Mouse (Mus musculus): ENCODE measurements around the gene Siglec1.
"Not testable (repeated sequence)": the region's sequence is repeated elsewhere in the genome, so short reads cannot be mapped to it uniquely, and the experiment has no call there.

Gene Siglec1

DNA sequence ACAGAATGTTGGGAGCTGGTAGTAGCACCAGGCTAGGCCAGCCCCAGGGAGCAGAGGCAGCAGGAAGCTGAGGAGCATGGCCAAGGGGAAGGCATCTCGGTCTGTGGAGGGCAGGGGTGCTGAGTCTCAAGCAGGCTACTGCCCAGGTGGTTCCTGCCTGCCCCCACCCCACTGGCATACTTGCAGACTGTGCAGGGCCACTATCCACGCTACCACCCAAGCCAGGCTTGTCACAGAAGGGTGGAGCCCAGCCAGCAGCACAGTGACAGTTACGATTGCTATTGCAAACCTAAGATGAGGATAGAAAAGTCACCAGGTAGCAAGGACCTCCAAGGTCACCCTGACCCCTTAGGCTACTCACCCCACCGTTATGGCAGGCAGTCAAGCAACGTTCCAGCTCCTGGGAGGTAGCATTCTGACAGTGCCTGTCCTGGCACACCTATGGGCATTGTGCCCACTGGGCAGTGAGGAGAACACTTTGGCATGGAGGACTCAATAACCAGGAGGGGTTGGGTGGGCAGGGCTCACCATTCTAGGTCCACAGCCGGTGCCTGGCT is 33.6 kb downstream of the Siglec1 start:
- no peak for DNase-seq (ENCODE audit: low read depth, low spot score)

DNA sequence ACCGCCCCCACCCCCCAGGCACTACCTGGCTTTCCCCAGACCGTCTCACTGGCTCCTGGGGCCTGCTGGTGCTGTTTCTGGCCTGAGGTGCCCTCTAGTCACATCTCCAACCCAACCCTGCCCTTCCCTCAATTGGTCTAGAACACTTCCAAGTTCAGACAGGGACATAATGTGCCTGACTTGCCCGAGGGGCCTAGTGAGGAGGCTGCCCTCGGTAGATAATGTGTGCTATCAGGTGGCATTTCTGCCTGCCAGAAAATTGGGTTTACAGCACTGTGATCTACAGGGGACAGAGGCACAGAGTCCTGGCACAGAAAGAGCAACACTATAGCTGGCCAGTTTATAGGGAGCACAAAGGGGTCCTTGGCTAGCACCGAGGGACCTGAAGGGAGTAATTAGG is 34.5 kb downstream of the Siglec1 start:
- DNase-seq (ENCODE audit: low read depth, low spot score) = no peak

DNA sequence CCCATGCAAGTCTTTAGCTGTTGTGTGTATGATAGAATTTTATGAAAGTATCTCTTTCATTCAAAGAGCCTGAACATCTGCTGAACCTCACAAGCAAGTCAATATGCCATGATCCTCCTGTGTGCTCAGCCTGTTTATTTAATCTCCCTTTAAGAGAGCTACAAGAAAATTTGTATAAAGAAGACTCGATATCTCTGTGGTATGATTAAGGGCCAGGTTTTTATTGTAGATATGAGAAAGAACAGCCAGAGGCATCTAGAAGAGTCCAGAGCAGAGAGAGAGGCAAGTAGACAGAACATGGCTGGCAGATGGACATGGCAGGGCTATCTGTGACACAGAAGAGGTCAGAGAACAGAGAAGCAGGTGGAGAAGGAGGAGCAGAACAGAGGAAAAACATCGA is 40.5 kb downstream of the Siglec1 start:
- DNase-seq (ENCODE audit: low read depth, low spot score) = no peak

GRCm38 (mm10) chr2:131044989-131045720 is 41.4 kb downstream of the Siglec1 start:
- DNase-seq (ENCODE audit: low read depth, low spot score) = no peak

- DNase-seq (ENCODE audit: low read depth, low spot score) = no peak
Measured at GRCm38 (mm10) chr2:131044354-131044852, 42.2 kb downstream of the Siglec1 start.

- DNase-seq (ENCODE audit: low read depth, low spot score) = no peak
Measured at GRCm38 (mm10) chr2:131042988-131043387, 43.6 kb downstream of the Siglec1 start, which contains the start of gene Gfra4. Gene Gfra4 (minus strand): TSS chr2:131043088.

DNA sequence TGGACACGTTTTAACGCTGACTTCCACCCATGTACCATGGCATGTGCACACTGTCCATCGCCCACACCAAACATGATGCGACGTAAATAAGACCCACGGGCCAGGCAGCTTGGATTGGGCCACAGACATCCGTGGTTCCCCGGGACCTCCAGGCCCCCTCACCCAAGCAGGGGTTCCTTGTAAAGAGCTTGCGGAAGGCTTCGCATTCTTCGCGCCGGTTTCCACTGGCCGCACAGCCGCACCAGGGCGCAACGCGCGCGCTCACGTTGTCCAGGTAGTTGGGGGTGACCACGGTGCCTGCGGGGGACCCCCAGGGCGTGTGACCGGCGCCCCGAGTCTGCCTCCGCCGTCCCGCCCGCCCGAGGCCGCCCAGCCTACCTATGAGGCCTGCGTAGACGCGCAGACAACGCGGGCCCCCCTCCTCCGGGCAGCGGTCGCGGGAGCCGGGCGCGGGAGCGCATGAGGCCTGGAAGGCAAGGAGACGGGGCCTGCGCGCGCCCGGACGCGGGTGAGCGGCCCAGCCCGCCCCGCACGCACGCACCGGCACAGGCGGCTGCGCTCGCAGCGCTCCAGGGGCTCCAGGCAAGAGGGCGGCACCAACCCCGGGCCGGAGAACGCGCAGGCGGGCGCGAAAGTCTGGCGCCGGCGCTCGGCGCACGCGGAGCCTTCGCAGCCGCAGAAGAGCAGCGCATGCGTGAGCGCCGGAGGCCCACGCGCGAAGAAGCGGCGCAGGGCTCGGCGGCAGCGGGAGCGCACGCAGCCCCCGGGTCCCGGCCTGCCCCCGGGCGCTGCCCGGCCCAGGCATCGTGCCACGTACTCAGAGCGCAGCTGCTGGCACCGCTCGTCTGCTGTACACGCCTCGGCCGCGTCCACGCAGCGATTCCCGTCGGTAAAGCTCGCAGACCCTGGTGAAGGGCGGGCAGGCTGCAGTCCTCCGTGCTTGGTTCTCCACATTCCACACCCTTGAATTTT is 45.4 kb downstream of the Siglec1 start:
- no peak for DNase-seq (ENCODE audit: low read depth, low spot score)

GRCm38 (mm10) chr2:131038675-131039074 is 47.9 kb downstream of the Siglec1 start:
- no peak for DNase-seq (ENCODE audit: low read depth, low spot score)

DNA sequence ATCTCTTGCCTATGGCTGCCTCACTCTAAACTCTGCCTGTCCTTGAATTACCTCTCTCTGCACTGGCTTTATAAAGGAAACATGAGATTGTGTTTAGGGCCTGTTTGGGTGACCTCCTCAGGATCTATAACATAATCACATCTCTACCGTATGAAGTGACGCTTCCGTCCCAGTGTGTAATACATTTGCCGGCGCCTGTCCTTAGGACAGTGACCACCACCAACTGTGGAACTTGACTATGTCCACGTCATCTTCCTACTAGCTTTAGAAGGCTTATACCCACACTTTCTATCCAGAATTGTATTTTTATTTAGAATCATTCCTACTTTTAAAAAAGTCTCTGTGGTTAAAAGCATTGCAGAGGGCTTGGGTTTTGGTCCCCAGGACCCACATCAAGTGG is 48.4 kb downstream of the Siglec1 start:
- DNase-seq (ENCODE audit: low read depth, low spot score) = no peak

- peak; percentile 82 for DNase-seq (ENCODE audit: low read depth, low spot score)
Measured at GRCm38 (mm10) chr2:131037226-131037990, 49.2 kb downstream of the Siglec1 start.

DNA sequence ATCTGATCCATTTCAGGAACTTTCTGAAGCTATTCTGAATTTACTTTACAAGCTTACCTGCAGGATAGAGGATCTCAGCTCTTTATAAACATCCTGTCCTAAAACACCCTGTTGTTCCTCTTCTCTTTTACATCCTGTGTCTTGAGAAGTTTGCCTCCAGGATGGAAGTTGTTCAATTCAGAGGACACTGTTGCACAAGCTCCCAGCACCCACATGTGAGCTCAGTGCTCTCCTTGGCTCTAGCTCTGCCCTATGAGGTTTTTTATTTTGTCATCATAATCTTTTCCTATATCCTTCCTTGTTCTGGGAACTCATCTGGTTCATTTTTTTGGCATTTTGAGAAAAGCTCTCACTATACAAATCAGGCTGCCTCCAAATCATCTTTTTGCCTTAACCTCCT is 49.8 kb downstream of the Siglec1 start:
- peak; percentile 22 for DNase-seq (ENCODE audit: low read depth, low spot score)

GRCm38 (mm10) chr2:131036343-131036742 is 50.2 kb downstream of the Siglec1 start:
- no peak for DNase-seq (ENCODE audit: low read depth, low spot score)

- not testable (repeated sequence) for DNase-seq (ENCODE audit: low read depth, low spot score)
Measured at GRCm38 (mm10) chr2:131031406-131031805, 55.2 kb downstream of the Siglec1 start.

GRCm38 (mm10) chr2:131030998-131031397 is 55.6 kb downstream of the Siglec1 start:
- no peak for DNase-seq (ENCODE audit: low read depth, low spot score)

- DNase-seq (ENCODE audit: low read depth, low spot score) = no peak
Measured at GRCm38 (mm10) chr2:131030561-131030960, 56.0 kb downstream of the Siglec1 start.

DNA sequence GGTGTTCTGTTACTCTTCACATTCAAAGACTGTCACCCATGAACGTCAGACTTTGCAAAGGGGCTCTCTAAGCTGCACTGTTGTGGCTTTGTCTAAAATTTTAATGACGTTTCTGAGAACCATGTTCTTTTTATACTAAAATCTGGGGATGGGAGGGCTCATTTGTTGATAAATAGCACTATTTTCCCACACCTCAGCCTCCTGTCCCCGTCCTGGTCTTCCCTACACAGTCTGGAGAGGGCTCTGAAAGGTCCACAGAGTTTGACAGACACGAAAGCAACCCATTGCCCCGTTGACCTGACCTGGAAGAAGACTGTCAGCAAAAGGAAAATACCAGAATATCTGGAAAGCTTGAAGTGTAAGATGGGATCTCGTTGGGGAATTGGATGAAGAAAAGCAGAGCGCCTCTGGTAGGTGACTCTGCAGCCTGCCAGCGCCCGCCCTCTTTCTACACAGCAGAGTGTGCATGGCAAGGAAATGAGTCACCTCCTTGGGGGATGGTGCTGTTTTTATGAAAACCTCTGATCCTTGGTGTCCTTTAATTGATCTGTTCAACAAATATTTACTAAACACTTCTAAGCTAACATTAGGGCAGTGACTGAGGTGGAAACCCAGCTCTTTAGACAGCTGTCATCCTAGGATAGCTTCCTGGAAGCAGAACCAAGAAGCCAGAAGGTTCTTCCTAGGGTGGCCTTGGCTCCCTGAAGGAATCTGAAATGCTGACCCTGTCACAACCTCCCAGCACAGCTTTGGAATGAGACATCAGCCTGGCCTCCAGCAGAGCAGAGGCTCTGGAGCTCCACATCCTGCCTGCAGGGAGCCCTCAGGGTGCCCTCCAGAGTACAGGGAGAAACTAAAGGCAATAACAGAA is 57.3 kb downstream of the Siglec1 start:
- peak; percentile 16 for DNase-seq (ENCODE audit: low read depth, low spot score)

DNA sequence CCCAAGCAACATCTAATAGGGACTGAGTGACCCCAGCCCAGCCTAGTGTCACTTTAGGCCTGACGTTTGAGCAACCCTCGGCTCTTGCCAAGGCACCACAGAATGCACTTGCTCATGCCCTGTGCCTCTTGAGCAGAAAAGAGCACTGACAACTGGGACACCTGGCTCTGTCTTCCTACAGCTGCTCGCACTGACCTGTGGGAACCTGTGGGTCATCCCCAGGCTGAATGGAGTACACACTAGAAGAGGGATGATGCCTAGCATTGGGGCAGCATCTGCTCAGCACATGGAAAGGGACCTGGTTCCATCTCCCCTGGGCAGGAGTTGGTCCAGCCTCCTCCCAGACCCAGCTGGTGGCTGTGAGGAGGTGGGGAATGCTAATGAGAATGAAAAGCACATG is 59.6 kb downstream of the Siglec1 start:
- DNase-seq (ENCODE audit: low read depth, low spot score) = no peak

DNA sequence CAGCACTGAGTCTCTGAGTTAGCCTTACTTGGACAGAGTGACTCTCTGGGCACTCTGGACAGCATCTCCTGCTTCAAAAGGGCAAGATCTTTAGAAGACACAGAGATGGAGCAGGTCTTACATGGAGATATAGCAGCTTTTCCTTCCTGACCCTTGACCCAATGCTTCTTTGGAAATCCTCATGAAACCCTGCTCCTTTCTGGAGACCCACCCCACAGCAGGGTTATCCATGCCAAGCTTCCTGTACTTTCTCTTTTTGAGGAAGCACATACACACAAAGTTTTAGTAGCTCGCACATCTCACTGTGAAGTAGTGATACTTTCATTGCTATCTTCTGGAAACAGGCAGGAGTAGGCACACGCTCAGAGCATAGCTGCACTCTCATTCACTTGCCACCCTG is 61.3 kb downstream of the Siglec1 start:
- no peak for DNase-seq (ENCODE audit: low read depth, low spot score)
